Mouse (Mus musculus) liver, embryonic 15.5 days (tissue): ENCODE results near the gene Eml2. TPM values are rescaled to one million over a fixed set of nuclear protein-coding genes. Genes with fewer than 3 reads are reported as not detected.
"Not testable (repeated sequence)": the region's sequence is repeated elsewhere in the genome, so short reads cannot be mapped to it uniquely, and the experiment has no call there.

Source experiments
- ATAC-seq: fragments of 200-750 bp; cut with Nextera tagmentation; 2 replicates; pipeline ENCODE4 v1.8.0; 2017; ENCODE audit warnings: moderate number of reproducible peaks, mild to moderate bottlenecking, moderate library complexity; ENCODE audit not compliant: insufficient read depth
- H3K27ac ChIP-seq: fragments of 300-500 bp; sonication (generic); replicated peaks from 2 replicates; pipeline ENCODE4 v1.5.1; 2015; ENCODE audit warnings: mild to moderate bottlenecking, inconsistent platforms
- H3K27me3 ChIP-seq: fragments of 300-500 bp; sonication (generic); 2 replicates; pipeline ENCODE4 v1.6.1; 2015; ENCODE audit warnings: mild to moderate bottlenecking, inconsistent platforms
- H3K36me3 ChIP-seq: fragments of 300-500 bp; sonication (generic); replicated peaks from 2 replicates; pipeline ENCODE4 v1.6.1; 2015; ENCODE audit warnings: moderate library complexity, mild to moderate bottlenecking, inconsistent platforms
- H3K4me1 ChIP-seq: fragments of 300-500 bp; sonication (generic); replicated peaks from 2 replicates; pipeline ENCODE4 v1.6.1; 2015; ENCODE audit warnings: inconsistent platforms
- H3K4me2 ChIP-seq: fragments of 300-500 bp; sonication (generic); 2 replicates; pipeline ENCODE4 v1.6.1; 2015; ENCODE audit warnings: moderate library complexity, mild to moderate bottlenecking, inconsistent platforms
- H3K4me3 ChIP-seq: fragments of 300-500 bp; sonication (generic); replicated peaks from 2 replicates; pipeline ENCODE4 v1.5.1; 2015; ENCODE audit warnings: mild to moderate bottlenecking, inconsistent platforms
- H3K9ac ChIP-seq: fragments of 300-500 bp; sonication (generic); 2 replicates; pipeline ENCODE4 v1.6.1; 2015; ENCODE audit warnings: moderate library complexity, mild to moderate bottlenecking, inconsistent platforms
- H3K9me3 ChIP-seq: fragments of 300-500 bp; sonication (generic); replicated peaks from 2 replicates; pipeline ENCODE4 v1.6.1; 2016; ENCODE audit warnings: inconsistent platforms
- WGBS: fragments of 180-500 bp; shearing (Covaris S2); methylation state at CpG from one replicate; pipeline ENCODE4 v1.1.7; 2015; ENCODE audit warnings: mixed read lengths; ENCODE audit not compliant: insufficient replicate concordance; 5-methylcytosine and 5-hydroxymethylcytosine counted together
- polyA plus RNA-seq: library from polyadenylated mRNA; unstranded; fragments of >200 nt; fragmentation: Nextera tagmentation; extraction: Ambion mirVana; gene quantifications from 2 replicates; pipeline ENCODE4 v1.2.1, GENCODE M21; 2015

Gene Eml2
- polyA plus RNA-seq, 1 experiment from 2014 or later: 3.9 TPM

- Histone ChIP-seq H3K27ac (peak overlapping the region; percentile 87), H3K4me1 (peaks cover 30% of the 10 kb centered on the region), H3K9me3 (no peaks in the 10 kb centered on the region), H3K4me2 (peak overlapping the region; percentile 97), H3K9ac (peak overlapping the region; percentile 71), H3K4me3 (peak overlapping the region; percentile 64), H3K27me3 (0 out of 2 replicates have a peak, but pooled peaks cover 9% of the 10 kb centered on the region), H3K36me3 (peaks cover 20% of the 10 kb centered on the region)
- 6% methylated on average over 20 of the region's 20 CpGs for WGBS
- ATAC-seq: no peak
These were observed 27.9 kb upstream of the Eml2 start for GRCm38 (mm10) chr7:19148180-19148874.

- 0 out of 2 replicates have a peak, but pooled peaks cover 9% of the 10 kb centered on the region for H3K27me3 ChIP-seq
- H3K9ac ChIP-seq: peak within 1 kb of the TSS; percentile 76
- under 1% methylated on average over 43 of the region's 43 CpGs for WGBS
- peaks cover 30% of the 10 kb centered on the region for H3K4me1 ChIP-seq
- H3K9me3 ChIP-seq: no peaks in the 10 kb centered on the region
- H3K4me3 ChIP-seq: peak within 1 kb of the TSS; percentile 64
- H3K4me2 ChIP-seq: peak within 1 kb of the TSS; percentile 97
- H3K36me3 ChIP-seq: peaks cover 27% of the 10 kb centered on the region
- peak; percentile 97 for ATAC-seq
- peak within 1 kb of the TSS; percentile 87 for H3K27ac ChIP-seq
These were observed 27.2 kb upstream of the Eml2 start, which contains the start of gene Qpctl for GRCm38 (mm10) chr7:19148875-19149541. TSS of gene Qpctl (minus strand) at chr7:19149291.

DNA sequence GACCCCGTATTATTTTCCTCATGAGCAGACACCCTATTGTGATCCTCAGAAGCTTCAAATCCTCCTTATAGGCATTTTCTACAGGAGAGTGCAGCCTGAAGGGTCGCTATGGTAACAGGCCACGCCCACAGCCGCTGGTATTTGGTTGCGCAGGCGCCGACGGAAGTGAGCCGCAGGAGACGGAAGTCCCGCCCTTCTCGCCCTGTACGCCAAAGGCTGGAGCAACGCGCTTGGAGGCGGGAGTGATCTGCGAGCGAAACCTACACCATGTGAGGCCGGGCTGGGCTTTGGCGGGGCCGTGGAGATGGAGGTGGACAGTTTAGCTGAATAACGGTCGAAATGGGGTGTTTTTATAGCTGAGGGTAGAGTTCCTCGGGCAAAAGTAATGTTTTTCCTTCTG is 26.6 kb upstream of the Eml2 start, which contains the start of gene Snrpd2:
Snrpd2 (plus strand) TSS at position 97 of the 400 bp plus-strand sequence.
- under 1% methylated on average over 24 of the region's 24 CpGs for WGBS
- Histone ChIP-seq H3K36me3 (peaks cover 28% of the 10 kb centered on the region), H3K27ac (peak within 1 kb of the TSS; percentile 87), H3K4me1 (peaks cover 30% of the 10 kb centered on the region), H3K27me3 (0 out of 2 replicates have a peak, but pooled peaks cover 9% of the 10 kb centered on the region), H3K4me2 (peak within 1 kb of the TSS; percentile 97), H3K9ac (peak within 1 kb of the TSS; percentile 76), H3K4me3 (peak within 1 kb of the TSS; percentile 64), H3K9me3 (no peaks in the 10 kb centered on the region)
- ATAC-seq: peak; percentile 86

- not testable (repeated sequence) for H3K27ac ChIP-seq, H3K4me3 ChIP-seq, H3K9ac ChIP-seq, ATAC-seq, H3K27me3 ChIP-seq, H3K9me3 ChIP-seq
- peak overlapping the region; percentile 97 for H3K4me2 ChIP-seq
- 81% methylated on average over 10 of the region's 10 CpGs for WGBS
- H3K4me1 ChIP-seq: peaks cover 35% of the 10 kb centered on the region
- peaks cover 28% of the 10 kb centered on the region for H3K36me3 ChIP-seq
These were observed 25.1 kb upstream of the Eml2 start for GRCm38 (mm10) chr7:19151121-19151520.

DNA sequence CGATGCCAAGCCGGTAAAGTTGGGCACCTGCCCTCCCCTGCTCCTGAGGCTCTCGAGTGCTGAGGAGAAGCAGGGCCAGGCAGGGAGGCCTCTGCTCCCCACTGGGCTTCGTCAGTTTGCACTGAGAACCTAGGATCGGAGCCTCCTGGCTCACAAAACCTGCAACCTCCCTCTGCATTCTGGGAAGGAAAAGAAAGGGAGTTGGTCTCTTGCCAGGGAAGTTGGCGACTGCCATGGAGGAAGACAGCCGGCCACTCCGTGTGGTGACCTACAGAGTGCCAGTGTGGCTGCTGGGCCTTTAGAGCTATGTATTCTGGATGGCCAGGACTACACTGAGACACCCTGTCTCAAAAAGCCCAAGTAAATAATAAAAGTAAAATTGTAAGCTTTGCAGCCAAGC is 21.4 kb upstream of the Eml2 start:
- no peak for ATAC-seq
- H3K9ac ChIP-seq: no peak overlapping the region
- WGBS: 79% methylated on average over 8 of the region's 8 CpGs
- no peak overlapping the region for H3K27ac ChIP-seq
- H3K9me3 ChIP-seq: no peaks in the 10 kb centered on the region
- no peak overlapping the region for H3K4me2 ChIP-seq
- H3K4me1 ChIP-seq: peaks cover 36% of the 10 kb centered on the region
- H3K27me3 ChIP-seq: peaks cover 21% of the 10 kb centered on the region
- H3K36me3 ChIP-seq: peaks cover 28% of the 10 kb centered on the region
- H3K4me3 ChIP-seq: no peak overlapping the region

DNA sequence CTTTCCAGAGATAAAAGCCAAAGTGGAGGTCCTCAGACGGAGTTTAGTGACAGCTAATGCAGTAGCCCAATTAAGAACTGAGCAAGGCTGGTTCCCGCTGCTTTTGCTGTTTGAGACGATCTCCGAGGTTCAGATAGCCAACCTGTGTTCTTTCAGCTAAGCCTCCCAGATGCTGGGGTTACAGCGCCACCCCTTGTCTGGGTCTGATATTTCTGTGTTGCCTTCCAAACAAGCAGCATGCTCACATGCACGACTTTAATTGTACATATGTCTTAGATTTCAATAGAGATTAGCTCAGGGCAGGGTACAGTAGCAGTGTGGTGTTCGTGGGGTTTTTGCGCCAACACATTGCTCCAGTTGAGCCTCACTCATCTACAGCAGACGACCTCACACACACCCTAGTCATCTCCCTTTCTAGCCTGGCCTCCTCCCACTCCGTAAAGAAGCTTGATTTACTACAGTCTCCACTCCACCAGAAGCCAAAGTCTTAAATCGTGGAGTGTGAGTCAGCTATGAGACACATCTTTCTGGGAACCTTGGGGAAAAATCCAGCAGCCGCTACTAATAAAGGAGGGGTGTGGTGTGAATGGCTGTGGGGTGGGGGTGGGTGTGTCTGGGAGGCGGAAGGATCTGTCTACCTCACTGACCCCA is 20.3 kb upstream of the Eml2 start:
- H3K27ac ChIP-seq: no peak overlapping the region

DNA sequence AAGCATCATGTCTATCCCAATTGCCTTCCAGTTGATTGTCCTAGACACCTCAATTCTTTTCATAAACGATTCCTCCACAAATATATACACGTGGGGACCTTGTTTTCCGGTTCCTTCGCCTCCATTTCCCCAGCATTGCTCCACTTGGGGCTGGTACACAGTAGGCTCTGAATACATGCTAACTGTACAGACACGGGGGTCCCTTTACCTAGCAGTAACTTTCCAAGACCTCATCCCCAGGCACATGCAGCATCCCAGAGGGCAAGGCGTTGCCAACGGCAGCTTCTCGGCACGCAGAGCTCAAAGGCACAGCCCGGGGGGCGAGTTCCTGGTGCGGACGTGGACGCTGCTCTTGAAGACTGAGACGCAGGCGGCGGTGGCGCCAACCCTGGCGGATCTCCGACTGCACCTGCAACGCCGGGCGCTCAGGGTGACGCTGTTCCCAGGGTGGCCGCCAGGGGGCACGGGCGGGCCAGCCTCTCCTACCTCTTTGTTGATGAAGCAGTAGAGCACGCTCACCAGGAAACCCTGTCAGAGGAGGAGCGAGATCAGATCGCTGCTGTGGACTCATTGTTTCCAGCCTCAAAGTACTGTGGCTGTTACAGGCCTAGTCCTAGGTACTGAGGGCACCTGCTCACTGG is 18.9 kb upstream of the Eml2 start:
- no peak overlapping the region for H3K27ac ChIP-seq

More for the DNA sequence above, 20.3 kb upstream of the Eml2 start:
- Histone ChIP-seq H3K27me3 (peaks cover 32% of the 10 kb centered on the region), H3K36me3 (peaks cover 28% of the 10 kb centered on the region), H3K4me1 (peaks cover 36% of the 10 kb centered on the region), H3K9ac (no peak overlapping the region), H3K4me3 (no peak overlapping the region), H3K9me3 (no peaks in the 10 kb centered on the region), H3K4me2 (no peak overlapping the region)
- WGBS: 57% methylated on average over 13 of the region's 13 CpGs
- no peak for ATAC-seq

GRCm38 (mm10) chr7:19158601-19159000 is 17.6 kb upstream of the Eml2 start:
- H3K9me3 ChIP-seq: no peaks in the 10 kb centered on the region
- WGBS: 63% methylated on average over 11 of the region's 11 CpGs
- no peak overlapping the region for H3K4me3 ChIP-seq
- peaks cover 34% of the 10 kb centered on the region for H3K4me1 ChIP-seq
- ATAC-seq: no peak
- H3K4me2 ChIP-seq: no peak overlapping the region
- H3K36me3 ChIP-seq: peaks cover 5% of the 10 kb centered on the region
- no peak overlapping the region for H3K27ac ChIP-seq
- H3K9ac ChIP-seq: no peak overlapping the region
- peaks cover 55% of the 10 kb centered on the region for H3K27me3 ChIP-seq

More for the DNA sequence above, 18.9 kb upstream of the Eml2 start:
- WGBS: 5% methylated on average over 30 of the region's 30 CpGs
- peaks cover 17% of the 10 kb centered on the region for H3K36me3 ChIP-seq
- H3K27me3 ChIP-seq: peaks cover 42% of the 10 kb centered on the region
- H3K9me3 ChIP-seq: no peaks in the 10 kb centered on the region
- peak; percentile 58 for ATAC-seq
- peak overlapping the region; percentile 44 for H3K4me2 ChIP-seq
- peaks cover 34% of the 10 kb centered on the region for H3K4me1 ChIP-seq
- H3K9ac ChIP-seq: peak overlapping the region; percentile 30; the same call in 1 of the 2 replicates
- no peak overlapping the region for H3K4me3 ChIP-seq

GRCm38 (mm10) chr7:19159411-19159810 is 16.8 kb upstream of the Eml2 start:
- 13% methylated on average over 18 of the region's 18 CpGs for WGBS
- peak overlapping the region; percentile 73; the same call in 1 of the 2 replicates for H3K4me2 ChIP-seq
- no peak for ATAC-seq
- H3K4me1 ChIP-seq: peaks cover 41% of the 10 kb centered on the region
- no peak overlapping the region for H3K4me3 ChIP-seq
- H3K9ac ChIP-seq: no peak overlapping the region
- no peaks in the 10 kb centered on the region for H3K36me3 ChIP-seq
- no peak overlapping the region for H3K27ac ChIP-seq
- peaks cover 63% of the 10 kb centered on the region for H3K27me3 ChIP-seq
- H3K9me3 ChIP-seq: no peaks in the 10 kb centered on the region

DNA sequence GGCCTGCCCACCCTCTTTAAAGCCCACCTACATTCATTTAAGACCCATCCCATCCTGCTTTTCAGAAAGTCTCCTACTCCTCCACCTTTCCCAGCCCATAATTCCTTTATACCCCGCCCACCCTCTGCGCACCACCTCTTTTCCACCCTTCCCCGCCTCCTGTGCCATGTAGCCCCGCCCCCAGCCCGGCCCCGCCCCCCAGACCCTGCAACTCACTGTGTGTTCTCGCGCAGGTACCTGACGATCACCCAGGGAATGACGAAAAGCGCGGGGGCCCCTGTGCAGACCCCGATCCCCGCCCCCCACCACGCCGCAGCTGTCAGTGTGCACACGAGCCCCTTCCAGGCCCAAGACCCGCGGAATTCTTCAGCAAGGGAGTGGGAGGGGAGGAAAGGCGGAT is 16.1 kb upstream of the Eml2 start:
- Histone ChIP-seq H3K27me3 (peaks cover 70% of the 10 kb centered on the region), H3K9me3 (no peaks in the 10 kb centered on the region), H3K4me1 (peaks cover 48% of the 10 kb centered on the region), H3K27ac (no peak overlapping the region), H3K4me2 (peak overlapping the region; percentile 73), H3K4me3 (peak overlapping the region; percentile 47), H3K9ac (peak overlapping the region; percentile 30; the same call in 1 of the 2 replicates), H3K36me3 (no peaks in the 10 kb centered on the region)
- ATAC-seq: 0 out of 2 replicates have a peak, but pooled peaks have one; percentile 35
- WGBS: 1% methylated on average over 20 of the region's 20 CpGs
